Mouse (Mus musculus) small intestine, adult 2 months (tissue): ENCODE data around the gene Dnajc5. TPM values are rescaled to one million over a fixed set of nuclear protein-coding genes. Genes with fewer than 3 reads are reported as not detected.

Experiments
- H3K27ac ChIP-seq: fragments of 200-500 bp; 2 replicates; pipeline ENCODE4 v1.5.1; 2012; ENCODE audit warnings: low read depth, low read length, control low read depth, inconsistent platforms; ENCODE audit not compliant: insufficient read depth
- H3K27me3 ChIP-seq: fragments of 200-500 bp; 2 replicates; pipeline ENCODE4 v1.6.1; 2012; ENCODE audit warnings: mild to moderate bottlenecking, moderate library complexity, low read length, inconsistent platforms; ENCODE audit not compliant: control insufficient read depth, insufficient read depth
- H3K36me3 ChIP-seq: fragments of 200-500 bp; 2 replicates; pipeline ENCODE4 v1.6.1; 2012; ENCODE audit warnings: mild to moderate bottlenecking, low read length, control low read depth, inconsistent platforms; ENCODE audit not compliant: control insufficient read depth, insufficient read depth
- H3K4me1 ChIP-seq: fragments of 200-500 bp; 2 replicates; pipeline ENCODE4 v1.6.1; 2012; ENCODE audit warnings: low read length, inconsistent platforms, mixed read lengths; ENCODE audit not compliant: control insufficient read depth, insufficient read depth, insufficient read length
- H3K4me3 ChIP-seq: fragments of 200-500 bp; 2 replicates; pipeline ENCODE4 v1.5.1; 2012; ENCODE audit warnings: low read depth, mild to moderate bottlenecking, control low read depth, inconsistent platforms, low read length, moderate library complexity
- CTCF ChIP-seq: fragments of 200-500 bp; IDR thresholded peaks from 2 replicates; pipeline ENCODE4 v1.5.1; 2012; ENCODE audit warnings: low read depth, mild to moderate bottlenecking, control low read depth, inconsistent platforms, low read length, moderate library complexity, mixed read lengths; ENCODE audit not compliant: insufficient replicate concordance, insufficient read length; ENCODE audit errors: extremely low read depth
- POLR2A ChIP-seq: fragments of 200-500 bp; IDR thresholded peaks from 2 replicates; pipeline ENCODE4 v1.6.1; 2012; ENCODE audit warnings: low read depth, mild to moderate bottlenecking, control low read depth, inconsistent platforms, low read length, moderate library complexity
- WGBS: fragments of 180-500 bp; shearing (Covaris S2); methylation state at CpG from one replicate; pipeline ENCODE4 v1.1.7; 2018; 5-methylcytosine and 5-hydroxymethylcytosine counted together
- polyA plus RNA-seq: library from polyadenylated mRNA; depleted of rRNA; stranded (reverse); fragments of >200 nt; gene quantifications from 2 replicates; pipeline ENCODE4 v1.2.3, GENCODE M21; 2012

Dnajc5 gene
- polyA plus RNA-seq, 1 experiment, result 48.2 TPM

DNA sequence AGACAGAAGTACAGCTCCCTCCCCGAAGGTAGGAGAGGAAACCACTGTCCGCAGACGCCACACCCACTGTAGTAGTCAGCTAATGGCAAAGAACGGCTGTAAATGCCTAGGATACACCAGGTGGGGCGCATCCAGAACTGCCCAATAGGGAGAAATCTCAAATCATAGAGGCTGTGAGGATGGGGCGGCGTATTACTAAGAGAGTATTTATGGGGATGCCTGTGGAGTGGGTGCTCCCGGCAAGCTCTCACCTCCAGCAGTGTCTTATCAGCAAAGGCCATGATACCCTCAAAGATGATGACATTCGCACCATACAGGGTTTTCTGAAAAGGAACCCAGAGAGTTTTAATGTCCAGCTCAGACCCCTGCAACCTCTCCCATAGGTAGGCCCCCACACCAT lies 53.7 kb downstream of the Dnajc5 start:
- WGBS, result 88% methylated on average over 9 of the region's 9 CpGs
- H3K27me3 ChIP-seq, result no peaks in the 10 kb centered on the region
- H3K4me3 ChIP-seq, result no peak overlapping the region
- no peak overlapping the region for H3K27ac ChIP-seq
- TF ChIP-seq POLR2A (no peak), CTCF (no peak)
- peaks cover 29% of the 10 kb centered on the region for H3K36me3 ChIP-seq
- H3K4me1 ChIP-seq, result no peaks in the 10 kb centered on the region

DNA sequence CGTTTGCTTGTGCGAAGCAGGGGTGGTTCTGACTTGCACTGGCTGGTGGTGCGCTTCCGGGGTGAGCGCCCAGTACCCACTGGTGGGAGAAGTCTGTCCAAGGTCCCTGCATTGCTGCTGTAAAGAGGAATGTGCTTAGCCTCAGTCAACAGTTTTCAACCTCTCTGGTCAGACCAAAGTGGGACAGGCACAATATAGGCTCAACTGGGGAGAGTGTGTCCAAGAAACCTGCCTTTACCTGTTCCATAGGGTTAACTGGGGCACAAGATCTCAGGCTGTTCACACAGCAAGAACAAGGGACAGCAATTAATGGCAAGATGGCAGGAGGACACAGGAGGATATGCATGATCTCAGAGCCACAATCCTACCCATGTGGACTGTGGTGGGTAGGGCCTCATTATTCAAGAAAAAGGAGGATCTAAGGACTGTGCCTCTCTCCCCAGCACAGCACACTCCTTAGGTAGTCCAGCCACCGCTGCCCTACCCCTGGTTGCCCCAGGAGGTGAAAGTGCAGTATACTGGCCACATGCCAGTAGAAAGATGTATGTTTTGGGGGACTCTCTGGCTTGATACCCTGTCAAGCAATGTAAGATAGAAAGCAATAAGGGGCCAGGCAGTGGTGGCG lies 54.7 kb downstream of the Dnajc5 start:
- Histone ChIP-seq H3K4me3 (no peak overlapping the region), H3K27me3 (no peaks in the 10 kb centered on the region), H3K36me3 (peaks cover 25% of the 10 kb centered on the region), H3K4me1 (peaks cover 4% of the 10 kb centered on the region; the same call in 1 of the 2 replicates), H3K27ac (no peak overlapping the region)
- TF ChIP-seq CTCF (no peak), POLR2A (no peak)
- 93% methylated on average over 7 of the region's 7 CpGs for WGBS

DNA sequence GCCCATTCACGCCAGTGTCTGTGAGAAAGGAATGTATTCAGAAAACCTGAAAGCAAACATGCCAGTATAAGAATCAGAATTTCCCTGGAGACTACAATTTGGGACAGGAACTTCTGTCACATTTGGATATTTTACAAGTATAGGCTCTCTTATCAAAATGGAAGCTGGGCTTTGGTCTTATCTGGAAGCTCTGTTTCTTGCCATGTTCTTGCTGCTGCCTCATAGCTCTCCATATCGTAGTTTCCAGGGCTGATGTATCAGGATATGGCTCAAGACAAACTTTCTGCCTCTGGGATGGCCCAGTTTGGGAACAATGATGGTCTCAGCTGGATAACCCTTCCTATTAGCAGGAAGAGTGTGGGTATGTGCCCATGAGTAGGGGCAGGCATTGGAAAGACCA lies 56.3 kb downstream of the Dnajc5 start:
- no peak for TF ChIP-seq CTCF
- TF ChIP-seq POLR2A, result no peak
- no peak overlapping the region for H3K27ac ChIP-seq
- peaks cover 22% of the 10 kb centered on the region for H3K36me3 ChIP-seq
- peaks cover 8% of the 10 kb centered on the region; the same call in 1 of the 2 replicates for H3K4me1 ChIP-seq
- no peaks in the 10 kb centered on the region for H3K27me3 ChIP-seq
- no peak overlapping the region for H3K4me3 ChIP-seq
- 90% methylated on average over 2 of the region's 2 CpGs for WGBS

DNA sequence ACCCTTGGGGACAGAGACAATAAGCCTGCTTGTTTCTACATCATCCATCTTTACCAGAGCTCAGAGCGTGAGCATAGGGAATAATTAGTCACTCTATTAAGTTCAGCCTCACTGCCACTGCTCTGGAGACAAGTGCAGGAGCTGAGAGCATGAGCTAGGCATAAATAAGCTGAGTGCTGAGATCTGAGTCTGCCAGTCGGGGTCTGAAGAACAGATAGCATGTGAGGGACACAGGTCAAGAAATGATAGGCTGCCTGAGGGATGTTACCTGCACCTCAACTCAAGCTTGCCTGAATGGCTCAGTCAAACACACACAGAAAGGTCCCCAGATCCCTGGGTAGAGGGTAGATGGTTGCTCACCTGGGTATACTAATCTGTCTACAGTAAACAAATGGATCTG lies 56.8 kb downstream of the Dnajc5 start:
- TF ChIP-seq CTCF (no peak), POLR2A (no peak)
- Histone ChIP-seq H3K4me3 (no peak overlapping the region), H3K4me1 (peaks cover 10% of the 10 kb centered on the region), H3K27me3 (no peaks in the 10 kb centered on the region), H3K27ac (no peak overlapping the region), H3K36me3 (peaks cover 22% of the 10 kb centered on the region)
- 82% methylated on average over 2 of the region's 2 CpGs for WGBS

DNA sequence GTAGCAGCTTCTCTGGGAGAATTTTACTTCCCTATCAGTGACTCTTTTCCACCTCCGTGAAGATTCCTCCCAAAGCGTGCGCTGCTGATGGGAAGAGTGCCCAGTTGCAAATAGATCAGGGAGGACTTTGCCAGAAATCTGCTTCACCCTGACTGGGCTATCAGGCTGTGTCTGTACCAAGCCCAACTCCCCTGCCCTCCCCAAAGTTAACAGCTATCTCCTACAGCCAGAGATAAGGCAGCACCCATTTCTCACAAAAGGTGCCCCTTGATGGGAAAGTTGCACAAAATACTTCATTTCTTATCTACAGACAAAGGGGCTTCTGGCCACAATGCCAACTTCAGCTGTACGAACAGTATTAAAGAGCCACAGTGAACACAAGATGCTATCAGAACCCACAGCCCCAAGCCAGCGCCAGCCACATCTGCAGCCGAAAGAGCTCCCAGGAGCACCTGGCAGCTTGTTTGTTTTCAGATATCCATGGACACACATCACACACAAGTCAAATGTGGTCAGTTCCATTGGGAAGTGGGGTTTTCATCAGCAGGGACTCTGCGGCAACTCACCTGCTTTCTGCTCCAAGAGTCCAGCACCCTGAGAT lies 57.8 kb downstream of the Dnajc5 start:
- whole genome bisulfite sequencing, result 65% methylated on average over 7 of the region's 7 CpGs
- no peak overlapping the region for H3K27ac ChIP-seq

DNA sequence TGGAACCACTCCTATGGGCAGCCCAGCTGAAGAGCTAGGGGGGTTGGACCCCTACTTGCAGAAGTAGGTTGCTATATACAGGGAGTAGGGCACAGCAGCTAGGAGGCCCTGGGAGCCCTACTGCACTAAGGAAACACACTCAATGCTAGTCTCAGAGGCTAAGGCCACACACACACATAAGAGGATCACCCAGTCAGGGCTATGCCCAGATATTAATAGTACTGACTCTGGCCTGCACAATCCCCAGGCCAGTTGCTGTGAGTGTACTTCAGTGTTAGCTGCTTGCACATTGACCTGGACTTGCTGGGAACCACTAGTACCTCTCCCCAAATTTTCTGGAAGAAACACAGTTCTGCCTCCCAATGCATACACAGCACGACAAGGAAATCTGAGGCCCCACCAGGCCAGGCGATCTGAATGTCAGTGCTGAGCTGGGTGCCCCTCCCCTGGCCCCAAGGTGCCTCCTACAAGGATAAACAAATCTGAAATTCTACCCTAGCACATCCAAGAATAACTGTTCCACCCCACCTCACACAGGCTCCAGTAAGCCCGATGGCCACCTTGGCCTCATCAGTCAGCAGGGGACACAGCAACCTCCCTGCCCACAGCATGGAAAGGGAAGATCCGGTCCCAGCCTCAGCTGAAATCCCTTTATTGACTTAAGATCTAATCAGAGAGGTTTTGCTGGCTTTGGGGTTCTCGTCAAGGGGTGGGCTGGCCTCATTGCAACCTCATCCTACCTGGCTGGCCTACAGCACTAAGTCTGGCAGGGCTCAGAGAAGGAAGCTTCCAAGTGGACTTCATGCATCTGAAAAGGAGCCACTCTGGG lies 58.7 kb downstream of the Dnajc5 start:
- Histone ChIP-seq H3K27me3 (no peaks in the 10 kb centered on the region), H3K4me1 (peaks cover 18% of the 10 kb centered on the region), H3K36me3 (peaks cover 9% of the 10 kb centered on the region), H3K27ac (no peak overlapping the region), H3K4me3 (no peak overlapping the region)
- TF ChIP-seq POLR2A (no peak), CTCF (no peak)
- 52% methylated on average over 5 of the region's 5 CpGs for WGBS

More for the DNA sequence above, 57.8 kb downstream of the Dnajc5 start:
- H3K36me3 ChIP-seq, result peaks cover 16% of the 10 kb centered on the region
- no peak for TF ChIP-seq POLR2A
- no peak for TF ChIP-seq CTCF
- peaks cover 18% of the 10 kb centered on the region for H3K4me1 ChIP-seq
- no peak overlapping the region for H3K4me3 ChIP-seq
- H3K27me3 ChIP-seq, result no peaks in the 10 kb centered on the region

DNA sequence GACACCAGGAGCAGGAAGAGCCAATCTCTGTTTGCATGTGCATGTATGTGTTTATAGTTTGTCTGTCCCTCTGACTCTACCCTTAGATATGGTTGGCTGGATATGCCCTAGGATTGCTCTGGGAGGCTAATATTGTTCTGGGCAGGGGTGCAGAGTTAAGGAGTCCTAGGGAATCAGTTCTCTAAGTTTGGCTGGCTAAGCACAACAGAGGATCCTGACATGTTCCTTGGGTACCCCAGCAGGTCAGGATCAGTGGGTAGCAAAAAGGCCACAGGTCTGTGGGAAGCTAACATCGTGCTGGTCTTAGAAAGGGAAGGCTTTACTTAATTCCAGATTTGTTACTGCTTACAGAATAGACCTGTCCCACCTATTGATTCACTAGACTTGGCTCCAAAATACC lies 59.4 kb downstream of the Dnajc5 start:
- Histone ChIP-seq H3K4me1 (peaks cover 18% of the 10 kb centered on the region), H3K36me3 (peaks cover 5% of the 10 kb centered on the region; the same call in 1 of the 2 replicates), H3K27ac (no peak overlapping the region), H3K27me3 (no peaks in the 10 kb centered on the region), H3K4me3 (no peak overlapping the region)
- TF ChIP-seq CTCF (no peak), POLR2A (no peak)
- WGBS, result 89% methylated on average over 1 of the region's 1 CpGs
